In the genomic region with DNA sequence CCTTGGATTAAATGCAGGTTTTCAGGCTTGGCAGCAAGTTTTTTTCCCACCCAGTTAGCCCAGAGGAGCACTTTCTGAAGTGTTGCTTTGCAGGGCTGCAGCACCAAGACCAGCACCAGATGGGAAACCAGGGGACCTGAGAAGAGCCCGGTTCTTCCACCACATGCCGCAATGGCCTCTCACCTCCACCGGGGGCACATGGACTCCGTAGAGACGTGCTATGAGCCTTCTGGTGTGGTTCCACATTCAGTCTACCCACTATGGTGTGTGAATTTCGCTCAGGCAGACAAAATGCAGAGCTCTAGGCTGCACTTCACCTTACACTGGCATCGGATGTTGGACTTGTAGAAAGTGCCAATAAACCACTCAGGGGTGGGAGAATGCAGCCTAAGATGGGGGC, we compare ENCODE assay signal across 12 mouse cellular contexts. TPM values are rescaled to one million over a fixed set of nuclear protein-coding genes. Genes with fewer than 3 reads are reported as not detected.
DNase-seq lines count a peak whose midpoint lies in the region; ATAC-seq and TF ChIP-seq lines count a peak whose summit lies in the region.
"Had no signal": no experiment of that assay in that cellular context is flagged by ENCODE, and none has a peak within 500 bp of the region (broad histone marks: within the 10 kb centered on the region; RNA-seq: fewer than 3 reads in every experiment).

No protein-coding gene starts in this region.

- no peaks in the 10 kb centered on the region for H3K9me3 ChIP-seq in heart, embryonic 11.5 days (replicated peaks; ENCODE audit: control insufficient read depth, low read length)
- H3K9me3 ChIP-seq in midbrain, embryonic 10.5 days (replicated peaks), result no peaks in the 10 kb centered on the region
- H3K9me3 ChIP-seq in midbrain, embryonic 16.5 days (replicated peaks; ENCODE audit: control insufficient read depth, low read length, poor library complexity, severe bottlenecking), result no peaks in the 10 kb centered on the region
- H3K9me3 ChIP-seq in G1E (replicated peaks), result no peaks in the 10 kb centered on the region
- no peaks in the 10 kb centered on the region for H3K9me3 ChIP-seq in limb, embryonic 11.5 days (ENCODE audit: control insufficient read depth, low read length)

- no peak overlapping the region for H3K27ac ChIP-seq in heart, embryonic 11.5 days (ENCODE audit: low read depth, low read length)
- H3K27ac ChIP-seq in midbrain, embryonic 10.5 days (replicated peaks), result no peak overlapping the region
- H3K27ac ChIP-seq in midbrain, embryonic 16.5 days (ENCODE audit: low read length), result no peak overlapping the region
- no peak overlapping the region for H3K27ac ChIP-seq in limb, embryonic 11.5 days (replicated peaks; ENCODE audit: low read depth, low read length)

- no peak overlapping the region for H3K4me2 ChIP-seq in heart, embryonic 11.5 days
- H3K4me2 ChIP-seq in midbrain, embryonic 16.5 days (ENCODE audit: low read length), result no peak overlapping the region
- H3K4me2 ChIP-seq in limb, embryonic 11.5 days (ENCODE audit: low read depth, severe bottlenecking), result no peak overlapping the region

- no peaks in the 10 kb centered on the region for H3K4me1 ChIP-seq in heart, embryonic 11.5 days (ENCODE audit: control insufficient read depth, insufficient read depth, low read length)
- H3K4me1 ChIP-seq in midbrain, embryonic 10.5 days, result peaks cover 16% of the 10 kb centered on the region
- H3K4me1 ChIP-seq in midbrain, embryonic 16.5 days (ENCODE audit: control insufficient read depth, insufficient read depth, low read length), result no peaks in the 10 kb centered on the region
- H3K4me1 ChIP-seq in G1E (ENCODE audit: insufficient read depth, low read depth, low read length), result no peaks in the 10 kb centered on the region
- 0 out of 2 replicates have a peak, but pooled peaks cover 7% of the 10 kb centered on the region for H3K4me1 ChIP-seq in limb, embryonic 11.5 days (ENCODE audit: control insufficient read depth, insufficient read depth, low read length)

- no peak; the same call in 1 of the 2 replicates for TF ChIP-seq CTCF in G1E (IDR thresholded peaks at IDR 0.05; ENCODE audit: low read depth, low read length)

- H3K27me3 ChIP-seq in heart, embryonic 11.5 days (ENCODE audit: control insufficient read depth, insufficient read depth, low read length), result peaks cover 6% of the 10 kb centered on the region
- peaks cover 9% of the 10 kb centered on the region; the same call in 1 of the 2 replicates for H3K27me3 ChIP-seq in midbrain, embryonic 10.5 days (ENCODE audit: low read depth, poor library complexity, severe bottlenecking)
- H3K27me3 ChIP-seq in midbrain, embryonic 16.5 days (ENCODE audit: control insufficient read depth, insufficient read depth, low read depth, low read length), result no peaks in the 10 kb centered on the region
- peaks cover 10% of the 10 kb centered on the region; the same call in 1 of the 2 replicates for H3K27me3 ChIP-seq in G1E (ENCODE audit: insufficient read depth, low read length)
- H3K27me3 ChIP-seq in limb, embryonic 11.5 days (ENCODE audit: control insufficient read depth, insufficient read depth, low read length), result no peaks in the 10 kb centered on the region

- WGBS in heart, embryonic 11.5 days (ENCODE audit: insufficient replicate concordance), result 44% methylated on average over 7 of the region's 7 CpGs
- WGBS in midbrain, embryonic 10.5 days, result 50% methylated on average over 7 of the region's 7 CpGs
- WGBS in midbrain, embryonic 16.5 days, result 46% methylated on average over 7 of the region's 7 CpGs
- WGBS in limb, embryonic 11.5 days, result 41% methylated on average over 7 of the region's 7 CpGs

- ATAC-seq in heart, embryonic 11.5 days (replicated peaks; ENCODE audit: insufficient number of reproducible peaks, low FRiP score, low TSS enrichment), result no peak
- no peak for ATAC-seq in midbrain, embryonic 16.5 days
- ATAC-seq in G1E (ENCODE audit: extremely low read depth, insufficient number of reproducible peaks, low FRiP score, poor library complexity, severe bottlenecking), result no peak
- no peak for ATAC-seq in limb, embryonic 11.5 days (ENCODE audit: insufficient number of reproducible peaks, low FRiP score, low TSS enrichment, low read depth)

- H3K9ac ChIP-seq in heart, embryonic 11.5 days (ENCODE audit: low read depth, low read length), result no peak overlapping the region
- H3K9ac ChIP-seq in midbrain, embryonic 16.5 days (ENCODE audit: low read depth, low read length), result no peak overlapping the region
- no peak overlapping the region for H3K9ac ChIP-seq in limb, embryonic 11.5 days (ENCODE audit: low read length)

- no peaks in the 10 kb centered on the region for H3K36me3 ChIP-seq in heart, embryonic 11.5 days (ENCODE audit: control insufficient read depth, insufficient read depth, low read length)
- no peaks in the 10 kb centered on the region for H3K36me3 ChIP-seq in midbrain, embryonic 10.5 days
- no peaks in the 10 kb centered on the region for H3K36me3 ChIP-seq in midbrain, embryonic 16.5 days (ENCODE audit: control insufficient read depth, insufficient read depth, low read length)
- H3K36me3 ChIP-seq in G1E (replicated peaks), result no peaks in the 10 kb centered on the region
- H3K36me3 ChIP-seq in limb, embryonic 11.5 days (ENCODE audit: control insufficient read depth, insufficient read depth, low read length), result no peaks in the 10 kb centered on the region

- DNase-seq in heart, adult 11 months, result peak; percentile 76
- peak; percentile 50 for DNase-seq in midbrain, embryonic 10.5 days (ENCODE audit: low spot score)
- peak; percentile 20 for DNase-seq in G1E (ENCODE audit: low spot score)
- DNase-seq in limb, embryonic 11.5 days (ENCODE audit: low spot score), result peak; percentile 57
- no peak for DNase-seq in cerebellum, adult 11 months
- DNase-seq in adrenal gland, postnatal 14 days, result no peak
- DNase-seq: lung, postnatal 10 days had no signal

- no peak overlapping the region for H3K4me3 ChIP-seq in heart, embryonic 11.5 days (ENCODE audit: low read depth, low read length)
- H3K4me3 ChIP-seq in midbrain, embryonic 10.5 days, result no peak overlapping the region
- no peak overlapping the region for H3K4me3 ChIP-seq in midbrain, embryonic 16.5 days (ENCODE audit: low read depth, low read length)
- H3K4me3 ChIP-seq in G1E (ENCODE audit: low read depth, low read length), result no peak overlapping the region
- H3K4me3 ChIP-seq in limb, embryonic 11.5 days (ENCODE audit: low read depth, low read length), result no peak overlapping the region
- H3K4me3 ChIP-seq: erythroblast, embryonic 14.5 days had no signal

RNA-seq across cellular contexts. Expression of gene Gng13, which starts 30.6 kb away (rescaled TPM):
- 2.1 and 2.7 TPM in 2 replicates for polyA plus RNA-seq in heart, embryonic 11.5 days (2014; fragmentation: Nextera tagmentation; extraction: Ambion mirVana)
- 0.51 and 0.77 TPM in 2 replicates for polyA plus RNA-seq in midbrain, embryonic 10.5 days (2016; fragmentation: Nextera tagmentation; extraction: Ambion mirVana)
- 3.2 and 7.3 TPM in 2 replicates for polyA plus RNA-seq in midbrain, embryonic 16.5 days (2015; fragmentation: Nextera tagmentation; extraction: Ambion mirVana)
- not detected in 2 replicates for total RNA-seq in G1E (2014; fragmentation: Nextera tagmentation)
- 0.16 TPM in 1 of 2 replicates, not detected in the other for total RNA-seq in G1E (2017)
- not detected in 2 replicates for polyA plus RNA-seq in G1E (2012)
- polyA plus RNA-seq in limb, embryonic 11.5 days (2014; fragmentation: Nextera tagmentation; extraction: Ambion mirVana), result 3.2 and 9.7 TPM in 2 replicates
- total RNA-seq in adrenal gland, postnatal 14 days (2021), result not detected in 2 replicates
- total RNA-seq: neutrophil, adult 5-6 weeks had no signal
- polyA plus RNA-seq: erythroblast, embryonic 14.5 days had no signal

RNA-seq across cellular contexts. Expression of gene Chtf18, which starts 40.9 kb away (rescaled TPM):
- 12.6 and 12.8 TPM in 2 replicates for polyA plus RNA-seq in heart, embryonic 11.5 days (2014; fragmentation: Nextera tagmentation; extraction: Ambion mirVana)
- polyA plus RNA-seq in midbrain, embryonic 10.5 days (2016; fragmentation: Nextera tagmentation; extraction: Ambion mirVana), result 55.9 and 58.9 TPM in 2 replicates
- polyA plus RNA-seq in midbrain, embryonic 16.5 days (2015; fragmentation: Nextera tagmentation; extraction: Ambion mirVana), result 4.7 and 5.4 TPM in 2 replicates
- 7.3 and 17.7 TPM in 2 replicates for total RNA-seq in G1E (2014; fragmentation: Nextera tagmentation)
- total RNA-seq in G1E (2017), result 24.4 and 26.2 TPM in 2 replicates
- polyA plus RNA-seq in G1E (2012), result 80.9 and 89.1 TPM in 2 replicates
- 29.1 and 31.5 TPM in 2 replicates for polyA plus RNA-seq in limb, embryonic 11.5 days (2014; fragmentation: Nextera tagmentation; extraction: Ambion mirVana)
- total RNA-seq in adrenal gland, postnatal 14 days (2021), result 4.4 and 5.0 TPM in 2 replicates

RNA-seq across cellular contexts. Expression of gene Rpusd1, which starts 41.1 kb away (rescaled TPM):
- polyA plus RNA-seq in heart, embryonic 11.5 days (2014; fragmentation: Nextera tagmentation; extraction: Ambion mirVana), result 11.7 and 12.9 TPM in 2 replicates
- polyA plus RNA-seq in midbrain, embryonic 10.5 days (2016; fragmentation: Nextera tagmentation; extraction: Ambion mirVana), result 22.5 and 24.7 TPM in 2 replicates
- polyA plus RNA-seq in midbrain, embryonic 16.5 days (2015; fragmentation: Nextera tagmentation; extraction: Ambion mirVana), result 26.6 and 26.8 TPM in 2 replicates
- total RNA-seq in G1E (2014; fragmentation: Nextera tagmentation), result 7.5 and 7.8 TPM in 2 replicates
- total RNA-seq in G1E (2017), result 3.6 and 4.2 TPM in 2 replicates
- 28.2 and 30.1 TPM in 2 replicates for polyA plus RNA-seq in G1E (2012)
- polyA plus RNA-seq in limb, embryonic 11.5 days (2014; fragmentation: Nextera tagmentation; extraction: Ambion mirVana), result 20.4 and 23.4 TPM in 2 replicates
- total RNA-seq in adrenal gland, postnatal 14 days (2021), result 9.9 and 10.7 TPM in 2 replicates

RNA-seq across cellular contexts. Expression of gene Mslnl, which starts 49.5 kb away (rescaled TPM):
- polyA plus RNA-seq in heart, embryonic 11.5 days (2014; fragmentation: Nextera tagmentation; extraction: Ambion mirVana), result not detected in 2 replicates
- polyA plus RNA-seq in midbrain, embryonic 10.5 days (2016; fragmentation: Nextera tagmentation; extraction: Ambion mirVana), result not detected in 2 replicates
- not detected in 2 replicates for polyA plus RNA-seq in midbrain, embryonic 16.5 days (2015; fragmentation: Nextera tagmentation; extraction: Ambion mirVana)
- total RNA-seq in G1E (2014; fragmentation: Nextera tagmentation), result not detected in 2 replicates
- not detected in 2 replicates for total RNA-seq in G1E (2017)
- not detected in 2 replicates for polyA plus RNA-seq in G1E (2012)
- polyA plus RNA-seq in limb, embryonic 11.5 days (2014; fragmentation: Nextera tagmentation; extraction: Ambion mirVana), result not detected in 2 replicates
- not detected in 2 replicates for total RNA-seq in adrenal gland, postnatal 14 days (2021)
- total RNA-seq: heart, postnatal 14 days; neutrophil, adult 5-6 weeks had no signal
- polyA plus RNA-seq: erythroblast, embryonic 14.5 days had no signal

Comparison
In these comparisons a context has a peak if more than half of its experiments do, and no peak if none do; other contexts are left out.
1. DNase-seq: peak in heart, adult 11 months (single experiment), midbrain, embryonic 10.5 days (single experiment), G1E (single experiment) and limb, embryonic 11.5 days (single experiment); none in cerebellum, adult 11 months (single experiment) and adrenal gland, postnatal 14 days (single experiment).